20 mouse cellular contexts compared by ENCODE assay signal in genomic region chr8:69805491-69805890, GRCm38 (mm10). TPM values are rescaled to one million over a fixed set of nuclear protein-coding genes. Genes with fewer than 3 reads are reported as not detected.
A peak's percentile ranks its signal among the peaks of the same experiment; 100 is the strongest.
DNase-seq lines count a peak whose midpoint lies in the region; ATAC-seq and TF ChIP-seq lines count a peak whose summit lies in the region.
"Had no signal": no experiment of that assay in that cellular context is flagged by ENCODE, and none has a peak within 500 bp of the region (broad histone marks: within the 10 kb centered on the region; RNA-seq: fewer than 3 reads in every experiment).

No protein-coding gene starts in this region.

- in situ Hi-C loops in CH12.LX (cut with MboI; ENCODE audit: low pct_ligation_motif_present, low pct_unique_long_range_greater_than_20kb, low sequenced_read_pairs): no loop called here

- H3K27me3 ChIP-seq in CH12.LX (replicated peaks) (no peaks in the 10 kb centered on the region), G1E (ENCODE audit: insufficient read depth, low read length) (no peaks in the 10 kb centered on the region)
- H3K27me3 ChIP-seq: forebrain, embryonic 15.5 days; hindbrain, embryonic 13.5 days; limb, embryonic 13.5 days; midbrain, embryonic 12.5 days had no signal

- H3K4me2 ChIP-seq in CH12.LX (ENCODE audit: insufficient read depth, low read depth, poor library complexity, severe bottlenecking): no peak overlapping the region
- H3K4me2 ChIP-seq: forebrain, embryonic 15.5 days; hindbrain, embryonic 13.5 days; limb, embryonic 13.5 days; midbrain, embryonic 12.5 days had no signal

- peak; percentile 2 for DNase-seq in kidney, adult 11 months
- no peak for DNase-seq in kidney, postnatal 10 days
- peak; percentile 12 for DNase-seq in right cerebral cortex, postnatal 14 days
- no peak for DNase-seq in right cerebral cortex, adult 2 months (ENCODE audit: low spot score in 2 of 2)
- DNase-seq in CH12.LX (ENCODE audit: extremely low read depth) (no peak), G1E (ENCODE audit: low spot score) (no peak)
- DNase-seq in retina, postnatal 1 day: no peak
- DNase-seq: adrenal gland, postnatal 10 days; B cell, adult 2 months; cerebellum, adult 9-10 months; gastrocnemius, postnatal 25 days; kidney, adult 18-20 months; layer of hippocampus, adult 9-11 months had no signal

- dilution Hi-C loops in CH12.LX (cut with MboI; ENCODE audit: extremely low pct_ligation_motif_present, extremely low pct_unique_long_range_greater_than_20kb, low sequenced_read_pairs): no loop called here

- peak overlapping the region; percentile 82 for H3K27ac ChIP-seq in CH12.LX (ENCODE audit: insufficient read depth, low read depth)
- H3K27ac ChIP-seq: embryonic facial prominence, embryonic 10.5 days; forebrain, embryonic 15.5 days; hindbrain, embryonic 13.5 days; limb, embryonic 13.5 days; liver, embryonic 14.5 days; midbrain, embryonic 12.5 days had no signal

- H3K36me3 ChIP-seq in CH12.LX (replicated peaks in 1 of 2; ENCODE audit: control insufficient read depth in 1 of 2, insufficient read depth in 1 of 2, low read length in 1 of 2): peaks cover 76 to 86% of the 10 kb centered on the region in 2 experiments
- H3K36me3 ChIP-seq in G1E (replicated peaks): peaks cover 91% of the 10 kb centered on the region

- H3K79me2 ChIP-seq in CH12.LX (replicated peaks; ENCODE audit: control insufficient read depth, extremely low read depth, insufficient read depth, poor library complexity, severe bottlenecking): peaks cover 15% of the 10 kb centered on the region

- TF ChIP-seq RAD21 in CH12.LX (IDR thresholded peaks at IDR 0.05; ENCODE audit: low read depth, low read length): no peak

- TF ChIP-seq CTCF in CH12.LX (conservative IDR thresholded peaks at IDR 0.05 in 1 of 2, IDR thresholded peaks at IDR 0.05 in 1 of 2; ENCODE audit: low read depth in 2 of 2, low read length in 2 of 2) (no peak), G1E (IDR thresholded peaks at IDR 0.05; ENCODE audit: low read depth, low read length) (no peak)

- H3K9ac ChIP-seq in CH12.LX (ENCODE audit: insufficient read depth, low read depth): no peak overlapping the region
- H3K9ac ChIP-seq: forebrain, embryonic 15.5 days; hindbrain, embryonic 13.5 days; limb, embryonic 13.5 days; liver, embryonic 14.5 days; midbrain, embryonic 12.5 days had no signal

- no peak for ATAC-seq in G1E (ENCODE audit: extremely low read depth, insufficient number of reproducible peaks, low FRiP score, poor library complexity, severe bottlenecking)
- ATAC-seq: forebrain, embryonic 15.5 days had no signal

- TF ChIP-seq EP300 in CH12.LX (IDR thresholded peaks at IDR 0.05; ENCODE audit: low read length): no peak

- no peak for TF ChIP-seq POLR2A in CH12.LX (IDR thresholded peaks at IDR 0.05; ENCODE audit: low read depth, low read length)

- peaks cover 23 to 34% of the 10 kb centered on the region in 2 experiments for H3K4me1 ChIP-seq in CH12.LX (ENCODE audit: control insufficient read depth in 1 of 2, insufficient read depth in 2 of 2)
- peaks cover 59% of the 10 kb centered on the region for H3K4me1 ChIP-seq in G1E (ENCODE audit: insufficient read depth, low read depth, low read length)

- no peaks in the 10 kb centered on the region for H3K9me3 ChIP-seq in CH12.LX (replicated peaks; ENCODE audit: low read length)
- H3K9me3 ChIP-seq in G1E (replicated peaks): no peaks in the 10 kb centered on the region
- H3K9me3 ChIP-seq: embryonic facial prominence, embryonic 10.5 days; forebrain, embryonic 15.5 days; hindbrain, embryonic 13.5 days; limb, embryonic 13.5 days; midbrain, embryonic 12.5 days had no signal

- peak overlapping the region in 1 of 3 experiments; percentile 5 for H3K4me3 ChIP-seq in CH12.LX (replicated peaks in 1 of 3; ENCODE audit: low read depth in 2 of 3, low read length in 2 of 3, poor library complexity in 1 of 3)
- peak overlapping the region; percentile 24; the same call in 1 of the 2 replicates for H3K4me3 ChIP-seq in G1E (ENCODE audit: low read depth, low read length)
- H3K4me3 ChIP-seq: embryonic facial prominence, embryonic 10.5 days; forebrain, embryonic 15.5 days; hindbrain, embryonic 13.5 days; limb, embryonic 13.5 days; midbrain, embryonic 12.5 days had no signal

TF ChIP-seq in CH12.LX, 34 proteins besides CTCF, POLR2A, EP300 and RAD21:
- TF ChIP-seq GABPA (IDR thresholded peaks at IDR 0.05; ENCODE audit: insufficient replicate concordance, low read depth, low read length): no peak
- TF ChIP-seq USF1 (IDR thresholded peaks at IDR 0.05; ENCODE audit: low read depth, low read length): no peak
- no peak for TF ChIP-seq ZNF384 (IDR thresholded peaks at IDR 0.05; ENCODE audit: low read depth, low read length)
- no peak for TF ChIP-seq BHLHE40 (IDR thresholded peaks at IDR 0.05; ENCODE audit: low read depth, low read length)
- no peak for TF ChIP-seq CHD1 (IDR thresholded peaks at IDR 0.05; ENCODE audit: low read depth, low read length)
- no peak for TF ChIP-seq RCOR1 (conservative IDR thresholded peaks at IDR 0.05; ENCODE audit: low read depth, low read length)
- no peak for TF ChIP-seq ZMIZ1 (IDR thresholded peaks at IDR 0.05; ENCODE audit: low read depth, low read length)
- TF ChIP-seq MAZ (IDR thresholded peaks at IDR 0.05; ENCODE audit: low read depth, low read length): no peak

RNA-seq across cellular contexts. Expression of gene Gmip, which starts 3.0 kb away (rescaled TPM):
- total RNA-seq in CH12.LX (2012; rRNA removed) (48.1 and 49.2 TPM in 2 replicates), CH12.LX (2014; rRNA removed) (22.2 and 25.4 TPM in 2 replicates), G1E (2014; fragmentation: Nextera tagmentation) (60.0 and 61.2 TPM in 2 replicates), G1E (2017) (45.2 and 48.0 TPM in 2 replicates)
- polyA plus RNA-seq in CH12.LX (2012; ENCODE audit: insufficient read length, low read depth) (54.3 and 81.8 TPM in 2 replicates), G1E (2012) (53.2 and 85.2 TPM in 2 replicates)

RNA-seq across cellular contexts. Expression of gene Zfp866, which starts 14.5 kb away (rescaled TPM):
- total RNA-seq in CH12.LX (2012; rRNA removed) (14.3 and 15.4 TPM in 2 replicates), CH12.LX (2014; rRNA removed) (14.8 and 16.0 TPM in 2 replicates), G1E (2014; fragmentation: Nextera tagmentation) (32.8 and 36.6 TPM in 2 replicates), G1E (2017) (35.3 and 35.4 TPM in 2 replicates)
- polyA plus RNA-seq in CH12.LX (2012; ENCODE audit: insufficient read length, low read depth) (14.4 and 15.6 TPM in 2 replicates), G1E (2012) (1.2 and 1.9 TPM in 2 replicates)

RNA-seq across cellular contexts. Expression of gene Atp13a1, which starts 14.5 kb away (rescaled TPM):
- total RNA-seq in CH12.LX (2012; rRNA removed): 53.3 and 58.4 TPM in 2 replicates
- total RNA-seq in CH12.LX (2014; rRNA removed): 36.6 and 36.8 TPM in 2 replicates
- polyA plus RNA-seq in CH12.LX (2012; ENCODE audit: insufficient read length, low read depth): 46.9 and 51.0 TPM in 2 replicates
- 27.8 and 29.8 TPM in 2 replicates for total RNA-seq in G1E (2014; fragmentation: Nextera tagmentation)
- 17.8 and 23.8 TPM in 2 replicates for total RNA-seq in G1E (2017)
- polyA plus RNA-seq in G1E (2012): 40.7 and 43.6 TPM in 2 replicates

RNA-seq across cellular contexts. Expression of gene Lpar2, which starts 16.7 kb away (rescaled TPM):
- total RNA-seq in CH12.LX (2012; rRNA removed) (1.1 and 1.2 TPM in 2 replicates), CH12.LX (2014; rRNA removed) (0.74 and 0.82 TPM in 2 replicates), G1E (2014; fragmentation: Nextera tagmentation) (2.5 and 4.3 TPM in 2 replicates), G1E (2017) (1.5 and 1.8 TPM in 2 replicates)
- polyA plus RNA-seq in CH12.LX (2012; ENCODE audit: insufficient read length, low read depth) (2.5 and 3.0 TPM in 2 replicates), G1E (2012) (0.65 and 0.69 TPM in 2 replicates)

RNA-seq across cellular contexts. Expression of gene Pbx4, which starts 26.8 kb away (rescaled TPM):
- total RNA-seq in CH12.LX (2012; rRNA removed): 3.1 and 5.9 TPM in 2 replicates
- 1.0 and 1.5 TPM in 2 replicates for total RNA-seq in CH12.LX (2014; rRNA removed)
- 2.4 and 3.5 TPM in 2 replicates for polyA plus RNA-seq in CH12.LX (2012; ENCODE audit: insufficient read length, low read depth)
- total RNA-seq in G1E (2014; fragmentation: Nextera tagmentation): 2.0 and 2.2 TPM in 2 replicates
- total RNA-seq in G1E (2017): 3.7 and 4.4 TPM in 2 replicates
- 2.0 and 2.8 TPM in 2 replicates for polyA plus RNA-seq in G1E (2012)
- total RNA-seq: gastrocnemius, postnatal 25 days; heart, postnatal 36 days had no signal

Comparison
In these comparisons a context has a peak if more than half of its experiments do, and no peak if none do; other contexts are left out.
1. DNase-seq: peak in kidney, adult 11 months (single experiment) and right cerebral cortex, postnatal 14 days (single experiment); none in kidney, postnatal 10 days (single experiment), right cerebral cortex, adult 2 months (0 of 2), CH12.LX (single experiment), G1E (single experiment) and retina, postnatal 1 day (single experiment).